Mouse (Mus musculus) forebrain, embryonic 13.5 days (tissue): ENCODE data around the gene Prmt1. TPM values are rescaled to one million over a fixed set of nuclear protein-coding genes. Genes with fewer than 3 reads are reported as not detected.

Experiments used
- ATAC-seq: fragments of 200-750 bp; cut with Nextera tagmentation; 2 replicates; pipeline ENCODE4 v1.8.0; 2017
- H3K27ac ChIP-seq: fragments of 300-500 bp; sonication (generic); 2 replicates; pipeline ENCODE4 v1.5.1; 2015; ENCODE audit warnings: inconsistent platforms, mild to moderate bottlenecking, moderate library complexity
- H3K27me3 ChIP-seq: fragments of 300-500 bp; sonication (generic); 2 replicates; pipeline ENCODE4 v1.6.1; 2015; ENCODE audit warnings: mild to moderate bottlenecking, inconsistent platforms
- H3K36me3 ChIP-seq: fragments of 300-500 bp; sonication (generic); 2 replicates; pipeline ENCODE4 v1.6.1; 2015; ENCODE audit warnings: mild to moderate bottlenecking, inconsistent platforms; ENCODE audit not compliant: poor library complexity, severe bottlenecking
- H3K4me1 ChIP-seq: fragments of 300-500 bp; sonication (generic); 2 replicates; pipeline ENCODE4 v1.6.1; 2015; ENCODE audit warnings: inconsistent platforms
- H3K4me2 ChIP-seq: fragments of 300-500 bp; sonication (generic); 2 replicates; pipeline ENCODE4 v1.6.1; 2015; ENCODE audit warnings: inconsistent platforms, mild to moderate bottlenecking, moderate library complexity
- H3K4me3 ChIP-seq: fragments of 300-500 bp; sonication (generic); 2 replicates; pipeline ENCODE4 v1.5.1; 2015; ENCODE audit warnings: mild to moderate bottlenecking, inconsistent platforms
- H3K9ac ChIP-seq: fragments of 300-500 bp; sonication (generic); 2 replicates; pipeline ENCODE4 v1.6.1; 2015; ENCODE audit warnings: mild to moderate bottlenecking, inconsistent platforms
- H3K9me3 ChIP-seq: fragments of 300-500 bp; sonication (generic); replicated peaks from 2 replicates; pipeline ENCODE4 v1.6.1; 2016; ENCODE audit warnings: inconsistent platforms
- WGBS: fragments of 180-500 bp; shearing (Covaris S2); methylation state at CpG from one replicate; pipeline ENCODE4 v1.1.7; 2015; 5-methylcytosine and 5-hydroxymethylcytosine counted together
- polyA plus RNA-seq: library from polyadenylated mRNA; unstranded; fragments of >200 nt; fragmentation: Nextera tagmentation; extraction: Ambion mirVana; gene quantifications from 2 replicates; pipeline ENCODE4 v1.2.1, GENCODE M21; 2015

Prmt1 gene
- polyA plus RNA-seq, 1 experiment from 2014 or later = 815 TPM

- H3K27ac ChIP-seq = peak overlapping the region; percentile 73
- H3K9ac ChIP-seq = peak overlapping the region; percentile 45
- peaks cover 32% of the 10 kb centered on the region for H3K4me1 ChIP-seq
- peaks cover 29% of the 10 kb centered on the region for H3K36me3 ChIP-seq
- under 1% methylated on average over 36 of the region's 36 CpGs for WGBS
- H3K27me3 ChIP-seq = no peaks in the 10 kb centered on the region
- ATAC-seq = peak; percentile 96
- no peaks in the 10 kb centered on the region for H3K9me3 ChIP-seq
- peak overlapping the region; percentile 50 for H3K4me3 ChIP-seq
- H3K4me2 ChIP-seq = peak overlapping the region; percentile 71
These were observed 16.1 kb downstream of the Prmt1 start for GRCm38 (mm10) chr7:44970231-44970691.

- Histone ChIP-seq H3K27ac (no peak overlapping the region), H3K27me3 (no peaks in the 10 kb centered on the region), H3K4me1 (peaks cover 10% of the 10 kb centered on the region), H3K4me3 (no peak overlapping the region), H3K9ac (no peak overlapping the region), H3K4me2 (no peak overlapping the region), H3K9me3 (no peaks in the 10 kb centered on the region), H3K36me3 (peaks cover 62% of the 10 kb centered on the region)
- 85% methylated on average over 15 of the region's 15 CpGs for WGBS
- no peak for ATAC-seq
These were observed 19.7 kb downstream of the Prmt1 start for GRCm38 (mm10) chr7:44966638-44967037.

DNA sequence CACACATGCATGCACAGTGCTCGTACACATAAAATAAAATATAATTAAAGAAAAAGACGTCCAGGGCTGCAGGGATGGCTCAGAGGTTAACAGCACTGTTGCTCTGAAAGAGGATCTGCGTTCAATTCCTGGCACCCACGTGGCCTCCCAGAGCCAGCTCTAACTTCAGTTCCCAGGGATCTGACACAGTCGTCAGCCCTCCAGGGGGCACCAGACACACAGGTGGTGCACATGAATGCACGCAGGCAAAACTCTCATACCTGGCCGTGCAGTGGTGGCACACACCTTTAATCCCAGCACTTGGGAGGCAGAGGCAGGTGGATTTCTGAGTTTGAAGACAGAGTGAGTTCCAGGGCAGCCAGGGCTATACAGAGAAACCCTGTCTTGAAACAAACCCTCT lies 20.4 kb downstream of the Prmt1 start:
- Histone ChIP-seq H3K27ac (no peak overlapping the region), H3K36me3 (peaks cover 68% of the 10 kb centered on the region), H3K4me1 (peaks cover 3% of the 10 kb centered on the region), H3K9me3 (no peaks in the 10 kb centered on the region), H3K9ac (no peak overlapping the region), H3K4me2 (no peak overlapping the region), H3K4me3 (no peak overlapping the region), H3K27me3 (no peaks in the 10 kb centered on the region)
- WGBS = 87% methylated on average over 7 of the region's 7 CpGs
- no peak for ATAC-seq

DNA sequence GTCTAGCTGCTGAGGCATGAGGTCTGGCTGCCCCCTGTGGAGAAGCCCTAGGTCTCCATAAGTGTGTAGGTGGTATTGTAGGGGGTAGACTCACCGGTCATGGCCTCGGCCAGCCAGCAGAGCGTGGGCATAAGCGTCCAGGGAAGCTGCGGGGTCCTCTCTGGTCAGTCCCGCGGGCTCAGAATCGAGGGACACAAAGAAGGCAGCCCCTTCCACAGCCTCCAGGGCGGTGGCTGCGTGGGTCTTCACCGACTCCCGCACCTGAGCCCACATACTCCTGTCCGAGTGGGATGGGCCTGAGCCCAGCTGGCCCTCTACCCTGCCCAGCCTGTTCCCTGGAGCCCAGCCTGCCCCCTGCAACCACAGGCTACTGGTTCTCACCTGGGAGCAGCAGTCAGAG lies 21.4 kb downstream of the Prmt1 start:
- Histone ChIP-seq H3K4me3 (no peak overlapping the region), H3K9me3 (no peaks in the 10 kb centered on the region), H3K27me3 (no peaks in the 10 kb centered on the region), H3K36me3 (peaks cover 77% of the 10 kb centered on the region), H3K4me2 (no peak overlapping the region), H3K9ac (no peak overlapping the region), H3K4me1 (no peaks in the 10 kb centered on the region), H3K27ac (no peak overlapping the region)
- over 99% methylated on average over 13 of the region's 13 CpGs for WGBS
- no peak for ATAC-seq

DNA sequence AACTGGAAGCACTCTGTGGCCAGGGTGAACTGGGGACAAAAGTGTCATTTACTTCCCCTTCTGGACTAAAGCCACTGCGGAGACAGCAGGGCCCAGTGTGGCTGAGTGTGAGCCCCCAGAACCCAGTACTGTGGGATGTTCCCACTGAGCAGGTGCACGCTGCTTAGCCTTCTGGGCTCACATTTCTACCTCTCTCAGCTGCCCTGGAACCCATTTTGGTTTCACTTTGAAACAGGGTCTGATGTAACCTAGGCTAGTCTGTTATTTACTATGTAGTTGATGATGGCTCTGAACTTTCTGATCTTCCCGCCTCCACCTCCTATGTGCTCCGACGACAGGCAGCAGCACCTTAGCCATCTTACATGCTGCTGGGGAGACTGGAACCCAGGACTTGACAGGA lies 23.5 kb downstream of the Prmt1 start:
- WGBS = 90% methylated on average over 5 of the region's 5 CpGs
- H3K36me3 ChIP-seq = peaks cover 85% of the 10 kb centered on the region

DNA sequence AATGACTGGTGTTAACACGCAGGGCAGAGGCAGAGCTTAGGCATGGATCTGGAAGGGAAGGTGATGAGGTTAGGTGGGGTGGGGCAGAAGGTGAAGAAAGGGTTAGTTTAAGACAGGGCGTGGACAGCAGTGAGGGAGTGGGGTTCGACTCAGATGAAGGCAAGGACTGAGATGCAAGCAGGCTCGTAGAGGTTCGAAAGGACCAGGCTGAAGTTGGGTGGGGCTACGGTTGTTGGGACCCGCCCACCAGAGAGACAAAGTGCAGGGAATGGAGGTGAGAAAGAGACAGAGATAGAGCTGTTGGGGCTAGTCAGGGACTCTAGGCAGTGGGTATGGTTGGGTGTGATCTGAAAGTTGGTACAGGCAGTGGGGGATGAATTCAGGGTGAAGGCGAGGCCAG lies 24.0 kb downstream of the Prmt1 start:
- Histone ChIP-seq H3K27me3 (no peaks in the 10 kb centered on the region), H3K36me3 (peaks cover 80% of the 10 kb centered on the region), H3K9me3 (no peaks in the 10 kb centered on the region), H3K4me3 (no peak overlapping the region), H3K4me2 (no peak overlapping the region), H3K4me1 (no peaks in the 10 kb centered on the region), H3K27ac (no peak overlapping the region), H3K9ac (no peak overlapping the region)
- WGBS = 84% methylated on average over 8 of the region's 8 CpGs
- no peak for ATAC-seq

More for the DNA sequence above, 23.5 kb downstream of the Prmt1 start:
- Histone ChIP-seq H3K27ac (no peak overlapping the region), H3K4me1 (no peaks in the 10 kb centered on the region), H3K4me3 (no peak overlapping the region), H3K27me3 (no peaks in the 10 kb centered on the region), H3K9ac (no peak overlapping the region), H3K4me2 (no peak overlapping the region), H3K9me3 (no peaks in the 10 kb centered on the region)
- ATAC-seq = no peak

GRCm38 (mm10) chr7:44960512-44960910 lies 25.9 kb downstream of the Prmt1 start:
- H3K4me3 ChIP-seq = no peak overlapping the region
- no peaks in the 10 kb centered on the region for H3K27me3 ChIP-seq
- H3K4me1 ChIP-seq = no peaks in the 10 kb centered on the region
- no peak overlapping the region for H3K9ac ChIP-seq
- no peak overlapping the region for H3K4me2 ChIP-seq
- peaks cover 64% of the 10 kb centered on the region for H3K36me3 ChIP-seq
- no peak overlapping the region for H3K27ac ChIP-seq
- 93% methylated on average over 13 of the region's 13 CpGs for WGBS
- no peaks in the 10 kb centered on the region for H3K9me3 ChIP-seq
- no peak for ATAC-seq

GRCm38 (mm10) chr7:44959874-44960511 lies 26.4 kb downstream of the Prmt1 start:
- no peak overlapping the region for H3K4me3 ChIP-seq
- no peak overlapping the region for H3K9ac ChIP-seq
- no peaks in the 10 kb centered on the region for H3K9me3 ChIP-seq
- H3K27ac ChIP-seq = no peak overlapping the region
- ATAC-seq = no peak
- 90% methylated on average over 10 of the region's 10 CpGs for WGBS
- H3K27me3 ChIP-seq = no peaks in the 10 kb centered on the region
- peaks cover 59% of the 10 kb centered on the region for H3K36me3 ChIP-seq
- H3K4me1 ChIP-seq = no peaks in the 10 kb centered on the region
- H3K4me2 ChIP-seq = no peak overlapping the region

DNA sequence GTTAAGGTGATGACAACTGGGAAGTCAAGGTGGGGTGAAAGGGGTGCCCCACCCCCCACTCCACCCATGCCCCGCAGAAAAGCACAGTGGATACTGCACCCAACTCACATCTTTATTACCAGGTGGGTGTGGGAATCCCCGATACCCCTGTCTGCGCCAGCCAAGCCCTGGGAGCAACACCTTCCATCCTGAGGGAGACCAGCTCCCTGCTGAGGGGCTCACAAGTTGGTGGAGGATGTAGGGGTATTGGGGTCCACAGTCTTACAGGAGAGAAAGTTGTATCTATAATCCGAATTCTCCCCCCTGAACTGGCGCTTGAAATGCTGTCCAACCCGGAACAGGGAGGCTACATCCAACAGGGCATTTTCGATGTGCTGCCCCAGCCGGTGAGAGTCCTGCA lies 27.1 kb downstream of the Prmt1 start:
- no peak overlapping the region for H3K9ac ChIP-seq
- no peak for ATAC-seq
- H3K4me1 ChIP-seq = no peaks in the 10 kb centered on the region
- H3K4me2 ChIP-seq = no peak overlapping the region
- no peaks in the 10 kb centered on the region for H3K27me3 ChIP-seq
- no peaks in the 10 kb centered on the region for H3K9me3 ChIP-seq
- H3K4me3 ChIP-seq = no peak overlapping the region
- H3K27ac ChIP-seq = no peak overlapping the region
- 92% methylated on average over 8 of the region's 8 CpGs for WGBS
- H3K36me3 ChIP-seq = peaks cover 53% of the 10 kb centered on the region

DNA sequence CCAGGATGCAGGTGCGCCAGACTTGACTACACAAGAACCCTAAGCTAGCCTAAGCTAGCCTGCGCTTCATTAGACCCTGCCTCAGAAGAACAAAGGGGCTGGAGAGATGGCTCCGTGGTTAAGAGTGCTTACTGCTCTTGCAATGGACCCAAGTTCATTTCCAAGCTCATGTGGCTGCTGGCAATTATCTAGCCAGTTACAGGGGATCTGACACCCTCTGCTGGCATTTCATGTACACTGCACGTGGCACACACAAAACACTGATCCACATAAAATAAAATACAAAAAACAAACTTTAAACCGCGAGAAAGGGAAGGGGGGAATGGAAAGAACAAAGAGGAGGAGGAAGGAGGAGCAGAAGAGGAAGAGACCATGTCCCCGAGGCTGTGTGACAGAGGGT lies 28.2 kb downstream of the Prmt1 start:
- Histone ChIP-seq H3K4me2 (no peak overlapping the region), H3K36me3 (peaks cover 44% of the 10 kb centered on the region), H3K9ac (no peak overlapping the region), H3K9me3 (no peaks in the 10 kb centered on the region), H3K4me1 (no peaks in the 10 kb centered on the region), H3K4me3 (no peak overlapping the region), H3K27me3 (no peaks in the 10 kb centered on the region), H3K27ac (no peak overlapping the region)
- no peak for ATAC-seq
- WGBS = 51% methylated on average over 7 of the region's 7 CpGs

GRCm38 (mm10) chr7:44957183-44957835 lies 29.1 kb downstream of the Prmt1 start:
- H3K27ac ChIP-seq = no peak overlapping the region
- no peak overlapping the region for H3K4me3 ChIP-seq
- H3K9me3 ChIP-seq = no peaks in the 10 kb centered on the region
- ATAC-seq = no peak
- peaks cover 8% of the 10 kb centered on the region for H3K4me1 ChIP-seq
- no peak overlapping the region for H3K4me2 ChIP-seq
- H3K36me3 ChIP-seq = peaks cover 35% of the 10 kb centered on the region
- peaks cover 5% of the 10 kb centered on the region for H3K27me3 ChIP-seq
- WGBS = 82% methylated on average over 20 of the region's 20 CpGs
- peak overlapping the region; percentile 30; the same call in 1 of the 2 replicates for H3K9ac ChIP-seq

DNA sequence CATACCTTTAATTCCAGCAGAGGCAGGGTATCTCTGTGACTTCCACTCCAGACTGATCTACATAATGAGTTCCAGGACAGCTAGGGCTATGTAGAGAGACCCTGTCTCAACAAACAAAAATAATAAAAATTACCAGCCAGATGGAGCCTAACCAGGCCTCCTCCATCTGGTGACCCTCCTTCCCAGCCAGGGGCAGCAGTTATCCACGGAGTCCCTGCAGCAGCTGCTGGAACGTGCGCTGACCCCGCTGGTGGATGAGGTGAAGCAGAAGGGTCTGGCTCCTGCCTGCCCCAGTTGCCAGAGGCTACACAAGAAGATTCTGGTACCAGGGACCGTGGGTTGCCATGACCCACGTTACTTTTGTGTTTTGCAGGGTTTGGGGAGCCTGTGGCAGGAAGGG lies 30.1 kb downstream of the Prmt1 start:
- Histone ChIP-seq H3K9me3 (no peaks in the 10 kb centered on the region), H3K36me3 (peaks cover 25% of the 10 kb centered on the region), H3K27ac (no peak overlapping the region), H3K4me3 (no peak overlapping the region), H3K9ac (no peak overlapping the region), H3K4me2 (no peak overlapping the region), H3K4me1 (peaks cover 16% of the 10 kb centered on the region), H3K27me3 (peaks cover 16% of the 10 kb centered on the region)
- ATAC-seq = no peak
- 62% methylated on average over 6 of the region's 6 CpGs for WGBS
